Mouse (Mus musculus) ES-Bruce4 (cell line): ENCODE measurements around the gene Adarb1. TPM values are rescaled to one million over a fixed set of nuclear protein-coding genes. Genes with fewer than 3 reads are reported as not detected.

Experiments
- H3K27ac ChIP-seq: 2 replicates; pipeline ENCODE4 v1.5.1; 2012; ENCODE audit warnings: low read length, inconsistent platforms; ENCODE audit not compliant: insufficient read depth
- H3K27me3 ChIP-seq: 2 replicates; pipeline ENCODE4 v1.6.1; 2012; ENCODE audit warnings: mild to moderate bottlenecking, low read length, inconsistent platforms; ENCODE audit not compliant: control insufficient read depth, poor library complexity, insufficient read depth, severe bottlenecking
- H3K36me3 ChIP-seq: 2 replicates; pipeline ENCODE4 v1.6.1; 2012; ENCODE audit warnings: inconsistent platforms, mild to moderate bottlenecking, low read length, moderate library complexity; ENCODE audit not compliant: control insufficient read depth, poor library complexity, insufficient read depth, severe bottlenecking
- H3K4me1 ChIP-seq: one replicate; pipeline ENCODE4 v1.8.1; 2011; ENCODE audit warnings: low read length; ENCODE audit not compliant: control insufficient read depth, insufficient read depth
- H3K4me3 ChIP-seq: 2 replicates; pipeline ENCODE4 v1.5.1; 2011; ENCODE audit warnings: low read depth, mild to moderate bottlenecking, low read length
- H3K9ac ChIP-seq: 2 replicates; pipeline ENCODE4 v1.6.1; 2012; ENCODE audit warnings: low read depth, mild to moderate bottlenecking, inconsistent platforms; ENCODE audit not compliant: poor library complexity, severe bottlenecking
- H3K9me3 ChIP-seq: replicated peaks from 2 replicates; pipeline ENCODE4 v1.6.1; 2012; ENCODE audit warnings: mild to moderate bottlenecking, low read length, inconsistent platforms; ENCODE audit not compliant: control insufficient read depth, poor library complexity, insufficient read depth, severe bottlenecking
- CTCF ChIP-seq: IDR thresholded peaks from one replicate; pipeline ENCODE4 v1.8.1; 2011; ENCODE audit warnings: low read depth, low read length
- EP300 ChIP-seq: IDR thresholded peaks from 2 replicates; pipeline ENCODE4 v1.6.1; 2011; ENCODE audit warnings: low read depth, low read length; ENCODE audit not compliant: insufficient read depth
- POLR2A ChIP-seq: IDR thresholded peaks from one replicate; pipeline ENCODE4 v1.8.1; 2011; ENCODE audit warnings: low read length; ENCODE audit not compliant: insufficient read depth
- polyA plus RNA-seq: library from polyadenylated mRNA; stranded (reverse); fragments of >200 nt; gene quantifications from 2 replicates; pipeline ENCODE4 v1.2.4, GENCODE M21; 2011; ENCODE audit warnings: low read depth; ENCODE audit not compliant: missing spikeins, insufficient read depth, insufficient read length

Gene Adarb1
- polyA plus RNA-seq, 1 experiment, result 9.7 TPM

DNA sequence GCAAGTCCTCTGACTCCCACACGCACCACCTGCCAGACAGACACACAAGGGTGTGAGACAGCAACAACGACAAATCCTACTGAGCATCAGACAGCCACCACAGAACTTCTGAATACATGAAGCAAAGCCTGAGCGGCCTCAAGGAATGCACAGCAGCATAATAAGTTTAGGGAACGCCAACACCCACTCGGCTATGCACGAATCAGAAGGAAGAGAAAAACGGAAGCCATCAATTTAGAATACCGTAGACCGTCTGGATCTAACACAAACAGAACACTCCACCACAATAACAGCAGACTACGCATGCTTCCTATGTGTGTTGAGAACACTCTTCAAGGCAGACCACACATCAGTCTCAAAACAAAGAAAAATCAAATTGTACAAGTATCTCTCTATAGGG is 109.1 kb downstream of the Adarb1 start:
- TF ChIP-seq EP300, result no peak
- no peak for TF ChIP-seq CTCF
- TF ChIP-seq POLR2A, result no peak
- Histone ChIP-seq H3K27me3 (no peaks in the 10 kb centered on the region), H3K36me3 (no peaks in the 10 kb centered on the region), H3K27ac (no peak overlapping the region), H3K9ac (no peak overlapping the region), H3K4me1 (no peaks in the 10 kb centered on the region), H3K9me3 (no peaks in the 10 kb centered on the region), H3K4me3 (no peak overlapping the region)

DNA sequence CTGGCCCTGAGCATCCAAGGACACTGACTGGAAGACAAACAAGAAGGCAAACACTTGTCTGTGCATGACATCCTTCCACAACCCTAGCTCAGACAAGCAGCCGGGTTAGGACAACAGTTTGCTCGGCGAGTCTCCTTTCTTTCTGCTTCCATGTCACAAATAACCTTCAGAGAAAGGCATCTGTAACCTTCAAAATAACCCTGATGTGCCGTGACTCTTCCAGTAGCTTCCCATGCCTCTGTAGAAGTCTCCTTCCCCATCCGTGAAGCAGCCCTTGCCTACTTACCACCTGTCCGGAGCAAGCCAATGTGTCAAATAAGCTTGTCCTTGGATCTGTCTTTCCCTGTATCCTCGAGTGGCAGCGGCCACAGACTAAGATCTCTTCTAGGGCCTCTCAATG is 112.3 kb downstream of the Adarb1 start:
- Histone ChIP-seq H3K9ac (no peak overlapping the region), H3K27ac (no peak overlapping the region), H3K9me3 (no peaks in the 10 kb centered on the region), H3K27me3 (no peaks in the 10 kb centered on the region), H3K4me1 (no peaks in the 10 kb centered on the region), H3K4me3 (no peak overlapping the region), H3K36me3 (no peaks in the 10 kb centered on the region)
- TF ChIP-seq CTCF (no peak), POLR2A (no peak), EP300 (no peak)

GRCm38 (mm10) chr10:77304840-77305533 is 113.1 kb downstream of the Adarb1 start:
- no peaks in the 10 kb centered on the region for H3K36me3 ChIP-seq
- TF ChIP-seq CTCF (no peak), EP300 (no peak), POLR2A (no peak)
- no peak overlapping the region for H3K27ac ChIP-seq
- H3K27me3 ChIP-seq, result no peaks in the 10 kb centered on the region
- no peak overlapping the region for H3K9ac ChIP-seq
- H3K4me1 ChIP-seq, result no peaks in the 10 kb centered on the region
- H3K9me3 ChIP-seq, result no peaks in the 10 kb centered on the region
- H3K4me3 ChIP-seq, result no peak overlapping the region

DNA sequence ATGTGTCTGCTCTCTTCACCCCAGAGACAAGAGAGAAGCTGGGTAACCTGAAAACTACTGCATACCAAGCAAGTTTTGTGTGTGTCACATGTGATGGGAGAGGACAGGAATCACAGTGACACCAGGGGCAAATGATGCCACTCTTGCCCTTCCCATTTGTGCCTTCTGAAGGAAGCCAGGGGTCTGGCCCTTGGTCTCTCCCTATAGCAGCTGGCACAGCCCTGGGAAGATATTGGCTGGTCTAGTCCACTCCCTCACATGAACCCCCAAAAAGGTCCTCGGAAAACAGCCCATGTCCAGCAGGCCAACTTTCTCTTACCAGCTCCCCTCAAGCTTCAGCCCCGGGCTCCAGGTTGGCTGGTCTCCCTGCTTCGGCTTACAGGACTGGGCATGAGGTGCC is 113.7 kb downstream of the Adarb1 start:
- no peak for TF ChIP-seq CTCF
- H3K9ac ChIP-seq, result no peak overlapping the region
- no peaks in the 10 kb centered on the region for H3K27me3 ChIP-seq
- no peaks in the 10 kb centered on the region for H3K36me3 ChIP-seq
- no peak overlapping the region for H3K4me3 ChIP-seq
- H3K4me1 ChIP-seq, result no peaks in the 10 kb centered on the region
- no peaks in the 10 kb centered on the region for H3K9me3 ChIP-seq
- H3K27ac ChIP-seq, result no peak overlapping the region

- Histone ChIP-seq H3K27ac (no peak overlapping the region), H3K4me1 (no peaks in the 10 kb centered on the region), H3K27me3 (no peaks in the 10 kb centered on the region), H3K9ac (no peak overlapping the region), H3K9me3 (no peaks in the 10 kb centered on the region), H3K36me3 (no peaks in the 10 kb centered on the region), H3K4me3 (no peak overlapping the region)
- no peak for TF ChIP-seq CTCF
- TF ChIP-seq POLR2A, result no peak
- no peak for TF ChIP-seq EP300
These were observed 117.2 kb downstream of the Adarb1 start for GRCm38 (mm10) chr10:77300934-77301297.

DNA sequence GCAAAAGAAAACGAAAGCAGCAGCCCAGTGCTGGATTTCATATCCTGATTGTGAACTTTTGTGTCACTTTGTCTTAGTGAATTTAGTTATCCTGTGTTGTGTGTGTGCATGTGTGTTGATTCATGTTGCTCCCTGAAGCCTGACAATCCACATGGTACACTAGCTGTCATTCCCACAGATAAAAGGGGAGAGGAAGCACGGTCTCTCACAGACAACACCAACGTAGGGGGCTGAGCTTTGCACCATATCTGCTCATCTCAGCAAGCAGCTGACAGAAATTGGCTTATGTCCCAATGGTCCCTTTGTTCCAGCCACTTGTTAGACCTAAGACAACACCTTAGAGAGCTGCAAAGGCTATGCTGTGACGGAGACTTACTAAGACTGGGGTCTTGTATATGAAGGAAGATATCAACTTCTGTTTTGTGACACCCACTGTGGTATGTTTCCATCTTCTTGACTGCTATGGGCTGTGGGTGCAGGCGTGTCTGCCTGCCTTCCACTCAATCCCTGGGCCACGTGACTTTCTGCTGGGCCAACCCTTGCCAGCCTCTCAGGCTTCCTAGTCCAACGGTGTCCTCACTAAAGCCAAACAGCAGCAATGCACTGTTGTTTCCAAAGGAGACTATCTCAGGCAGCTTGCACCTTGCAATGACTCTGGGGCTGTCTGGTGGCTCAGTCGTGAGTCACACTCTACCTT is 117.7 kb downstream of the Adarb1 start:
- TF ChIP-seq POLR2A (no peak), CTCF (no peak), EP300 (no peak)
- no peaks in the 10 kb centered on the region for H3K4me1 ChIP-seq
- H3K9me3 ChIP-seq, result no peaks in the 10 kb centered on the region
- no peaks in the 10 kb centered on the region for H3K27me3 ChIP-seq
- H3K9ac ChIP-seq, result no peak overlapping the region
- H3K36me3 ChIP-seq, result no peaks in the 10 kb centered on the region
- H3K4me3 ChIP-seq, result no peak overlapping the region
- no peak overlapping the region for H3K27ac ChIP-seq
